Mouse (Mus musculus) cerebellum, adult 2 months (tissue): Measurements from ENCODE around the gene Dock1. TPM values are rescaled to one million over a fixed set of nuclear protein-coding genes. Genes with fewer than 3 reads are reported as not detected.

Source experiments
- DNase-seq, 2 experiments: peaks; one replicate each; pipeline ENCODE4 v3.0.0; 2021
- H3K27ac ChIP-seq: fragments of 200-500 bp; 2 replicates; pipeline ENCODE4 v1.5.1; 2012; ENCODE audit warnings: low read length, control low read depth, inconsistent platforms; ENCODE audit not compliant: insufficient read depth
- H3K27me3 ChIP-seq: fragments of 200-500 bp; 2 replicates; pipeline ENCODE4 v1.6.1; 2012; ENCODE audit warnings: inconsistent platforms, mild to moderate bottlenecking, low read length, moderate library complexity; ENCODE audit not compliant: control insufficient read depth, insufficient read depth
- H3K4me1 ChIP-seq: fragments of 200-500 bp; 2 replicates; pipeline ENCODE4 v1.6.1; 2011; ENCODE audit warnings: low read length; ENCODE audit not compliant: control insufficient read depth, insufficient read depth
- H3K4me3 ChIP-seq: fragments of 200-500 bp; replicated peaks from 2 replicates; pipeline ENCODE3; 2011; ENCODE audit warnings: mild to moderate bottlenecking, low read depth, low read length, control low read depth; ENCODE audit not compliant: insufficient read depth
- CTCF ChIP-seq: fragments of 200-500 bp; IDR thresholded peaks from 2 replicates; pipeline ENCODE4 v1.5.1; 2011; ENCODE audit warnings: low read depth, mild to moderate bottlenecking, control low read depth, low read length, moderate library complexity, borderline replicate concordance; ENCODE audit not compliant: insufficient read depth
- POLR2A ChIP-seq: fragments of 200-500 bp; IDR thresholded peaks from 2 replicates; pipeline ENCODE4 v1.6.1; 2011; ENCODE audit warnings: low read length, control low read depth, borderline replicate concordance; ENCODE audit not compliant: insufficient read depth
- WGBS: fragments of 180-500 bp; shearing (Covaris S2); methylation state at CpG from one replicate; pipeline ENCODE4 v1.1.7; 2018; 5-methylcytosine and 5-hydroxymethylcytosine counted together
- polyA plus RNA-seq: library from polyadenylated mRNA; depleted of rRNA; stranded (reverse); fragments of >200 nt; gene quantifications from 2 replicates; pipeline ENCODE4 v1.2.3, GENCODE M21; 2012

Gene Dock1
- polyA plus RNA-seq, 1 experiment: 16.9 TPM

GRCm38 (mm10) chr7:134700001-134700400, 29.5 kb downstream of the Dock1 start:
- Histone ChIP-seq H3K27me3 (no peaks in the 10 kb centered on the region), H3K4me3 (no peak overlapping the region), H3K27ac (no peak overlapping the region), H3K4me1 (no peaks in the 10 kb centered on the region; the same call in 1 of the 2 replicates)
- DNase-seq: no peak
- 91% methylated on average over 5 of the region's 5 CpGs for WGBS
- TF ChIP-seq POLR2A (no peak), CTCF (no peak)

- Histone ChIP-seq H3K4me3 (no peak overlapping the region), H3K27ac (no peak overlapping the region), H3K27me3 (no peaks in the 10 kb centered on the region), H3K4me1 (no peaks in the 10 kb centered on the region)
- WGBS: 29% methylated on average over 5 of the region's 5 CpGs
- no peak for DNase-seq
- TF ChIP-seq POLR2A: no peak
- no peak for TF ChIP-seq CTCF
These were observed 32.0 kb downstream of the Dock1 start for GRCm38 (mm10) chr7:134702481-134702880.

- Histone ChIP-seq H3K4me1 (no peaks in the 10 kb centered on the region), H3K4me3 (no peak overlapping the region), H3K27me3 (no peaks in the 10 kb centered on the region), H3K27ac (no peak overlapping the region)
- no peak for DNase-seq
- 81% methylated on average over 2 of the region's 2 CpGs for WGBS
- TF ChIP-seq CTCF: no peak
- no peak for TF ChIP-seq POLR2A
These were observed 33.2 kb downstream of the Dock1 start for GRCm38 (mm10) chr7:134703704-134704103.

GRCm38 (mm10) chr7:134709226-134709853, 38.9 kb downstream of the Dock1 start:
- DNase-seq: peak; percentile 22 to 49
- TF ChIP-seq POLR2A (no peak), CTCF (no peak)
- Histone ChIP-seq H3K4me3 (no peak overlapping the region), H3K27ac (peak overlapping the region; percentile 64; the same call in 1 of the 2 replicates), H3K4me1 (no peaks in the 10 kb centered on the region), H3K27me3 (no peaks in the 10 kb centered on the region)
- WGBS: 37% methylated on average over 5 of the region's 5 CpGs

GRCm38 (mm10) chr7:134711576-134711975, 41.1 kb downstream of the Dock1 start:
- DNase-seq: no peak
- Histone ChIP-seq H3K27ac (no peak overlapping the region), H3K27me3 (no peaks in the 10 kb centered on the region), H3K4me1 (no peaks in the 10 kb centered on the region), H3K4me3 (no peak overlapping the region)
- 97% methylated on average over 1 of the region's 1 CpGs for WGBS
- TF ChIP-seq CTCF (no peak), POLR2A (no peak)

GRCm38 (mm10) chr7:134719406-134719805, 49.0 kb downstream of the Dock1 start:
- 81% methylated on average over 3 of the region's 3 CpGs for WGBS
- Histone ChIP-seq H3K27me3 (no peaks in the 10 kb centered on the region), H3K4me3 (no peak overlapping the region), H3K27ac (no peak overlapping the region), H3K4me1 (no peaks in the 10 kb centered on the region)
- DNase-seq: no peak
- no peak for TF ChIP-seq POLR2A
- TF ChIP-seq CTCF: no peak

- Histone ChIP-seq H3K27ac (no peak overlapping the region), H3K27me3 (no peaks in the 10 kb centered on the region; the same call in 1 of the 2 replicates), H3K4me3 (no peak overlapping the region), H3K4me1 (no peaks in the 10 kb centered on the region)
- DNase-seq: no peak
- 75% methylated on average over 7 of the region's 7 CpGs for WGBS
- TF ChIP-seq CTCF: no peak
- TF ChIP-seq POLR2A: no peak
These were observed 51.9 kb downstream of the Dock1 start for GRCm38 (mm10) chr7:134722361-134722760.

GRCm38 (mm10) chr7:134722955-134723354, 52.5 kb downstream of the Dock1 start:
- WGBS: 91% methylated on average over 9 of the region's 9 CpGs
- Histone ChIP-seq H3K4me1 (no peaks in the 10 kb centered on the region), H3K27me3 (no peaks in the 10 kb centered on the region; the same call in 1 of the 2 replicates), H3K4me3 (no peak overlapping the region), H3K27ac (no peak overlapping the region)
- DNase-seq: no peak
- TF ChIP-seq CTCF: no peak
- TF ChIP-seq POLR2A: no peak

- Histone ChIP-seq H3K4me1 (no peaks in the 10 kb centered on the region), H3K4me3 (no peak overlapping the region), H3K27ac (no peak overlapping the region), H3K27me3 (no peaks in the 10 kb centered on the region; the same call in 1 of the 2 replicates)
- 74% methylated on average over 5 of the region's 5 CpGs for WGBS
- TF ChIP-seq POLR2A (no peak), CTCF (no peak)
- DNase-seq: no peak
These were observed 53.1 kb downstream of the Dock1 start for GRCm38 (mm10) chr7:134723509-134723908.
